Mouse (Mus musculus): Measurements from ENCODE around the gene Nkx2-5. TPM values are rescaled to one million over a fixed set of nuclear protein-coding genes. Genes with fewer than 3 reads are reported as not detected.

Gene Nkx2-5
- total RNA-seq, 2 experiments from 2014 or later: not detected

- DNase-seq (ENCODE audit: extremely low spot score in 1 of 2, low spot score in 2 of 2): no peak
- intact Hi-C loops (cut with DNase I): no loop called here
These were observed 4.9 kb downstream of the Nkx2-5 start for GRCm38 (mm10) chr17:26839718-26840438.

DNA sequence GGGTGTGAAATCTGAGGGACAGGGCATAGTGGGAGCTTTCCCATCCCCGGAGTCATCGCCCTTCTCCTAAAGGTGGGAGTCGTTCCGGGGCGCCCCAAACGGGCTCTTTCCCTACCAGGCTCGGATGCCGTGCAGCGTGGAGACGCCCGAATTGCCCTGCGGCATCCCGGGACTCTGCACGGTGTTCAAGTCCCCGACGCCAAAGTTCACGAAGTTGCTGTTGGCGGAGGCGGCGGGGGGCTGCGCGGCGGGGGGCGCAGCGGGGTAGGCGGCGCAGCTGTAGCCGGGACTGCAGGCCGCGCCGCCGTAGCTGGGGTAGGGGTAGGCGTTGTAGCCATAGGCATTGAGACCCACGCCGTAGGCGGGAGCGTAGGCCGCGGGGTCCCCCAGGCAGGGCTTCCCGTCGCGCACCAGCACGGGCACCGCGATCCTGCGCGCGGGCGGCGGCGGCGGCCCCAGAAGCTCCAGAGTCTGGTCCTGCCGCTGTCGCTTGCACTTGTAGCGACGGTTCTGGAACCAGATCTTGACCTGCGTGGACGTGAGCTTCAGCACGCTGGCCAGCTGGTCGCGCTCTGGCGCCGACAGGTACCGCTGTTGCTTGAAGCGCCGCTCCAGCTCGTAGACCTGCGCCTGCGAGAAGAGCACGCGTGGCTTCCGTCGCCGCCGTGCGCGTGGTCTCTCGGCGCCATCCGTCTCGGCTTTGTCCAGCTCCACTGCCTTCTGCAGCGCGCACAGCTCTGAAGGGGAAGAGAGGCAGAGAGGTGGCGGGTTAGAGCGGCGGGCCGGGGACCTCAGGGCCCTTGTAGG is 5.7 kb downstream of the Nkx2-5 start:
- intact Hi-C loops (cut with DNase I): no loop called here
- no peak for DNase-seq (ENCODE audit: extremely low spot score in 1 of 2, low spot score in 2 of 2)

- no peak for DNase-seq (ENCODE audit: extremely low spot score in 1 of 2, low spot score in 2 of 2)
- intact Hi-C loops (cut with DNase I): no loop called here
These were observed 6.5 kb downstream of the Nkx2-5 start for GRCm38 (mm10) chr17:26838191-26838910.

GRCm38 (mm10) chr17:26837546-26837985 is 7.2 kb downstream of the Nkx2-5 start:
- intact Hi-C loops (cut with DNase I): no loop called here
- DNase-seq (ENCODE audit: extremely low spot score in 1 of 2, low spot score in 2 of 2): no peak

GRCm38 (mm10) chr17:26836786-26837545 is 7.8 kb downstream of the Nkx2-5 start:
- intact Hi-C loops (cut with DNase I): no loop called here
- no peak for DNase-seq (ENCODE audit: extremely low spot score in 1 of 2, low spot score in 2 of 2)

DNA sequence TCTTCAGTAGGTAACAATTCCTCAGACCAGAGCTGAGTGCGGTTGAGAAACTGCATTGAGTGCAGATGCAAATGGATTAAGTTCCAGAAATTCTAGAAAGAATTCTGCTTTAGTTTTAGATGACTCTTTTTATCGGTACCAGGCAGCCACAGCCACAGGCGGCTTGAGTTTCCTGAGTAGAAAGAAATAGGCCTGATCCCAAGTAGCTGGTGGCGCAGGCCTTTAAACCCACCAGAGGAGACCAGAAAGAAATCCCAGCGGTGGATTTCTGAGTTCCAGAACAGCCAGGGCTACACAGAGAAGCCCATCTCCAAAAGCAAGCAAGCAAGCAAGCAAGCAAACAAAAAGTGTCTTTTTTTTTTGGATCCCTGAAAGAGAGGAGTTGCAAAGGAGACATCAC is 8.4 kb downstream of the Nkx2-5 start:
- intact Hi-C loops (cut with DNase I): no loop called here
- DNase-seq (ENCODE audit: extremely low spot score in 1 of 2, low spot score in 2 of 2): no peak

- DNase-seq (ENCODE audit: extremely low spot score in 1 of 2, low spot score in 2 of 2): no peak
- intact Hi-C loops (cut with DNase I): no loop called here
These were observed 8.9 kb downstream of the Nkx2-5 start for GRCm38 (mm10) chr17:26835956-26836355.

DNA sequence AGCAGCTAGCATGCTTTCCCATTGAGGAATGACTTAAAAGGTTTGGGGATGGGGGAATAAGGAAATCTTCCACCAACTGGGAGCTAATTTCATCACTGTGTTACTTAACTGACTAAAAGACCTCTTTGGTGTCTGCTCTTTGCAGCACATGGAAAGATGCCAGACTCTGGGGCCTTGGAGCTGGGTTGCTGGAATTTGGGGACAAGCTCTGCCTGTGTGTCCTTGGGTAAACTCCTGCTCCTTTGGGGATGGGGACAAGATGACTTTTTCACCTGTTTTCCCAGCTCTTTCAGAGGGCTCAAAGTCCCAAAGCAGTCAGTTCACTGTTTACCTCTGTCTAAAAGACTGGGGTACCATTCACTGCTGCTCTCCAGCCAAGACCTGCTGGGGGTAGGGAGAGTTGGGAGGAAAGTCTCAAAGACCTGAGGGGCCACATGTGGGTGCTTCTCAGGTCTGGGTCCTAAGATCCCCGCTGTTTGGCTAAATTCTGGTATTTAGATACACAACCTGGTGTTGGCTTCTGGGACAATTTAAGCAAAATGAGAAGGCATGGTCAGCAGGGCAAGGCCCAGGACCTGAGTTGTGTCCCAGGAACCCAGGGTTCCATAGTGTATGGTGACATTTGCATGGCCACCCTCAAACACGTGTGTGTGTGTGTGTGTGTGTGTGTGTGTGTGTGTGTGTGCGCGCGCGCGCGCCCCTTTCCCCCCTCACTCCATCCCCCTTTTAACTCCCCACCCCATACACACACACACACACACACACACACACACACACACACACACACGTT is 9.6 kb downstream of the Nkx2-5 start:
- intact Hi-C loops (cut with DNase I): no loop called here
- no peak for DNase-seq (ENCODE audit: extremely low spot score in 1 of 2, low spot score in 2 of 2)

DNA sequence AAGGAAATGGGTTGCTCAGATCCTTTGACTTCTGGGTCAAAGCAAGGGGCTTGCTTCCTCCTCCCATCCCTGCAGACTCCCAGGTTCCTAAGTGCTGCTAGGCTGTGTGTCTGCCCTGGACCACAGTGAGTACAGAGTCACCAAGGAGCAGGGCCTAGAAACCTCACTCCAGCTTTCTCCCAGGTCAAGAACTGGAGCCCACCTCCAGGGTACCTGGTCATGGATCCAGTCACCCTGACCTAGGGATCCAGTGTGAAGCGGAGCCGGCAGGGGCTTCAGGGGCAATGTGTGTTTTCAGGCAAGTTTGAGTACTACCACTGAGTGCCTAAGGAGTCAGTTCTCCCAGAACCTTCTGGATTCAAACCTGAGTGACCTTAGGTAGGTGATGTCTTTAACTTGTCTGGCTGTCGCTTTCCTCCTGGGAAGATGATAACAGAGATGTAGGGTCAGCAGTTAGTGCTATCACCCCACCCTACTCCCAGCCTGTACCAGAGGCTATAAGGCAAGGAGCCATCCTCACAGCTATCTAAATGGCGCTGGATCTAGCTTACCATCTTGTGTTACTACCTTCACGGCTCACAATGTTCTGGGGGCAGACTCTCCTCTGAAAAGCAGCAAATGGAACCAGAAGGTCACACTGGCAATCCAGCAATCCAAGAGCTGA is 10.4 kb downstream of the Nkx2-5 start:
- no peak for DNase-seq (ENCODE audit: extremely low spot score in 1 of 2, low spot score in 2 of 2)
- intact Hi-C loops (cut with DNase I): no loop called here

DNA sequence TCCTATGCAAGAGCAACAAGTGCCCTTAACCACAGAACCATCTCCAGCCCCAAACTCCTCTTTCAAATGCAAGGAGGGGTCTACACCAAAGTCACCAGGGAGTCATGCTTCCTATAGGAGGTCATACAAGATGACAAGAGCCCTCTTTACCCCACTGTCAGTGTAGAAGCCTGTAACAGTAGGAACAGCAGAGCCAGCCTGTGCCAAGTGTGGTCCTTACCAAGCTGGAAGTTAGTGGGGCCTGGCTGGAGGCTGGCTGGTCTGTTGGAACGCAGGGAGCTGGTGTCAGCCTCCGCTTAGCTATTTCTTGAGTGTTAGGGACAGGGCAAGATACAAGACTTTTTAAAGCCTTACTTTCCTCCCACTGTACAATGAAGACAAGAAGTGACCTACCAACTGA is 11.0 kb downstream of the Nkx2-5 start:
- intact Hi-C loops (cut with DNase I): no loop called here

DNA sequence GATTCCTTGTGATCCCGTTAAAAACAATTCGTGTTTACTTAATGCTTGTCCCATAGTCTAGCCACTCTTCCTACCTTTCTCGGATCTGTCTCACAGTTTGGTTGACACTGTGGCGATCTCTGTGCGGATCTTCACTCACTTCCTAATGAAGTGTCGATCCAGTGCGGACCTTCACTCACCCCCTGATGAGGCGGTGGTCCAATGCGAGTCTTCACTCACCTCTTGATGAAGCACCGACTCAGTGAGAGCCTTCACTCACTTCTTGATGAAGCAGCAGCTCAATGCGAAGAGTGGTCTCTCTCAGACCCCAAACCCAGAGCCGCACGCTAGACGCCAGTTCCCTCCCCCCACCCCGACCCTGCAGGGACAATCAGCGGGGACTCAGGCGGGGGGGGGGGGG is 18.7 kb downstream of the Nkx2-5 start:
- intact Hi-C loops (cut with DNase I): no loop called here
- no peak for DNase-seq (ENCODE audit: extremely low spot score in 1 of 2, low spot score in 2 of 2)

More for the DNA sequence above, 11.0 kb downstream of the Nkx2-5 start:
- no peak for DNase-seq (ENCODE audit: extremely low spot score in 1 of 2, low spot score in 2 of 2)

DNA sequence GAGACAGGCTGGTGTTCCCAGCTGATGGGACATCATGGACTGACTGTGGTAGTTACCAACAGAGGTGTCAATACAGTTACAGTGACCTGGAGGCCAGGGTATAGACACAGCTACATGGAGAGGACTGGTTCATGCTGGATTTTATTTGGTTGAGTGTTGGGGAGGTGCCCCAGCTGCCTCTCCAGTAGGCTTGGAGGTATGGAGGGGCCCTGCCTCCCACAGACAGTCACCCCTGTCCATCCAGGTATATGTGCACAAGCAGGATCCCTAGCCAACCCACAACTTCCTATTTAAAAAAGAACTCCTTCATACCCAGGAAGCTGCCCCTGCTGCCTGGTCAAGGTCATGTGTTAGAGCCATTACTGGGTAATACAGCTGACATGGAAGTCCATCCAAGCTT is 27.0 kb downstream of the Nkx2-5 start:
- intact Hi-C loops (cut with DNase I): no loop called here
- DNase-seq (ENCODE audit: extremely low spot score in 1 of 2, low spot score in 2 of 2): no peak

- intact Hi-C loops (cut with DNase I): no loop called here
- no peak for DNase-seq (ENCODE audit: extremely low spot score in 1 of 2, low spot score in 2 of 2)
These were observed 28.0 kb downstream of the Nkx2-5 start for GRCm38 (mm10) chr17:26816810-26817209.

GRCm38 (mm10) chr17:26813497-26813896 is 31.3 kb downstream of the Nkx2-5 start:
- no peak for DNase-seq (ENCODE audit: extremely low spot score in 1 of 2, low spot score in 2 of 2)
- intact Hi-C loops (cut with DNase I): no loop called here

DNA sequence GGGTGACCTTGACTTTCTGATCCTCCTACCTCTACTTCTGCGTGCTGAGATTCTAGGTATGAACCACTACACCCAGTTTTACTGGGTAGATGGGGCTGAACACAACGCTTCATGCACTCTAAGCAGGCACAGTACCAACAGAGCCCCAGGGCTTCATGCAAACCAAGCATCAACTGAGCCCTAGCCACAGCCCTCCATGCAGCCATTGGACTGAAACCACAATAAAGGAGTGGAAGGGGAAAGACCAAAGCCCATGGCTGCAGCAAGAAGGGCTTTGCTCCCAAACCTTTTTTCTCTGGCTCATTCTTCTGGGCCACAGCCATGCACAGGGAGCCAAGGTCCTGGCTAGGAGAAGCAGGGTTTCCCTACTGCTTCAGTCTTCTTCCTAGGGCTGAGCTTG is 32.2 kb downstream of the Nkx2-5 start:
- DNase-seq (ENCODE audit: extremely low spot score in 1 of 2, low spot score in 2 of 2): no peak
- intact Hi-C loops (cut with DNase I): no loop called here

GRCm38 (mm10) chr17:26802886-26803285 is 41.9 kb downstream of the Nkx2-5 start:
- no peak for DNase-seq (ENCODE audit: extremely low spot score in 1 of 2, low spot score in 2 of 2)
- intact Hi-C loops (cut with DNase I): no loop called here

DNA sequence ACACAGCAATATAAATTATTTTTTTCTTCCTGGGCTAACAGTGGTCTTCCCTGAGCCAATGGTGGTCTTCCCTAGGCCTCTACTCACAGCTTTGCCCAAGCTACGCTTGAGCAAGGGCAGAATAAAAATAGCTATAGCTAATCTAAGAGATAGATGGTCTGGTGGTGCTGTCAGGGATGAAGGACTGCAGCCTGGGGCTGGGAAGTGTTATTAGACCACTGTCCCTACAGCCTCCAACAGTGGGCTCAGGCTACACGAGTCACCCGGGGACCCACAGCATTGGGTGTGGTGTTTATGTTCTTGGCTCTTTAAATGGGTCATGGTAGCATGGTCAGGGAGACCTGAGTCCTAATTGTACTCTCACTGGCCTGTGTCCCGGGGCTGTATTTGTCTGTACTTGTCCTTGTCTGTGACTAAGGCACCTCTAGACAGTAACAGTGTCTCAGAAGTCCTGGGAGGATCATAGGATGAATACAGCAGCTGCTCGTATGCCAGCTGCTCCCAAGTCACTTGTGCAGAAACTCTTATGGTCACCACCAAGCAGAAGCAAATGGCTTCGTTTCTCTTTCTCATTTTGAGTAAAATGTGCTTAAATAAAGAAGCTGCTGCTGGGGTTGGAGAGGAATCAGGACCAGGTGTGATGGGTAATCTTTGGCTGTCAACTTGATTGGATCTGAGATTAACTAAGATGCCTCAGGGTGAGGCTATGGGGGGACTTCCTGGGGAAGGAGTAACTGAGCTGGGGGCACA is 47.3 kb downstream of the Nkx2-5 start:
- intact Hi-C loops (cut with DNase I): no loop called here

More for the DNA sequence above, 47.3 kb downstream of the Nkx2-5 start:
- DNase-seq (ENCODE audit: extremely low spot score in 1 of 2, low spot score in 2 of 2): no peak
